Mouse (Mus musculus) intestine, embryonic 14.5 days (tissue): ENCODE results near the gene Abhd17a. TPM values are rescaled to one million over a fixed set of nuclear protein-coding genes. Genes with fewer than 3 reads are reported as not detected.

ENCODE experiments used
- ATAC-seq: fragments of 200-750 bp; cut with Nextera tagmentation; replicated peaks from 2 replicates; pipeline ENCODE4 v1.8.0; 2017; ENCODE audit warnings: low read depth, moderate number of reproducible peaks, moderate TSS enrichment, moderate library complexity; ENCODE audit not compliant: low FRiP score, low TSS enrichment
- DNase-seq: peaks from one replicate; pipeline ENCODE4 v3.0.0-alpha.2; 2018; ENCODE audit warnings: low spot score
- H3K27ac ChIP-seq: fragments of 300-500 bp; sonication (generic); 2 replicates; pipeline ENCODE4 v1.5.1; 2014; ENCODE audit warnings: low read depth, mild to moderate bottlenecking, control low read depth
- H3K27me3 ChIP-seq: fragments of 300-500 bp; sonication (generic); replicated peaks from 2 replicates; pipeline ENCODE4 v1.6.1; 2014; ENCODE audit warnings: low read length, control low read depth; ENCODE audit not compliant: control insufficient read depth, insufficient read depth
- H3K36me3 ChIP-seq: fragments of 300-500 bp; sonication (generic); 2 replicates; pipeline ENCODE4 v1.6.1; 2014; ENCODE audit warnings: low read length, control low read depth; ENCODE audit not compliant: control insufficient read depth, insufficient read depth
- H3K4me1 ChIP-seq: fragments of 300-500 bp; sonication (generic); replicated peaks from 2 replicates; pipeline ENCODE4 v1.6.1; 2014; ENCODE audit warnings: low read length, control low read depth, mixed read lengths; ENCODE audit not compliant: control insufficient read depth, insufficient read depth
- H3K4me2 ChIP-seq: fragments of 300-500 bp; sonication (generic); 2 replicates; pipeline ENCODE4 v1.6.1; 2014; ENCODE audit warnings: low read length
- H3K4me3 ChIP-seq: fragments of 300-500 bp; sonication (generic); 2 replicates; pipeline ENCODE4 v1.5.1; 2014; ENCODE audit warnings: low read depth, low read length, control low read depth, mixed read lengths
- H3K9ac ChIP-seq: fragments of 300-500 bp; sonication (generic); 2 replicates; pipeline ENCODE4 v1.6.1; 2014; ENCODE audit warnings: mild to moderate bottlenecking, low read length
- H3K9me3 ChIP-seq: fragments of 300-500 bp; sonication (generic); 2 replicates; pipeline ENCODE4 v1.6.1; 2016; ENCODE audit warnings: low read length, control low read depth; ENCODE audit not compliant: control insufficient read depth
- WGBS: fragments of 180-500 bp; shearing (Covaris S2); extraction: QIAGEN DNeasy Blood & Tissue Kit; methylation state at CpG from one replicate; pipeline ENCODE4 v1.1.7; 2014; 5-methylcytosine and 5-hydroxymethylcytosine counted together
- polyA plus RNA-seq: library from polyadenylated mRNA; unstranded; fragments of >200 nt; fragmentation: Nextera tagmentation; extraction: Ambion mirVana; gene quantifications from 2 replicates; pipeline ENCODE4 v1.2.1, GENCODE M21; 2014

Abhd17a gene
- polyA plus RNA-seq, 1 experiment from 2014 or later, result 114 TPM

GRCm38 (mm10) chr10:80621940-80622660, 32.0 kb upstream of the Abhd17a start:
- Histone ChIP-seq H3K27me3 (no peaks in the 10 kb centered on the region), H3K27ac (peak overlapping the region; percentile 95), H3K9me3 (no peaks in the 10 kb centered on the region), H3K9ac (peak overlapping the region; percentile 78), H3K4me2 (peak overlapping the region; percentile 86), H3K36me3 (no peaks in the 10 kb centered on the region), H3K4me1 (peaks cover 15% of the 10 kb centered on the region), H3K4me3 (peak overlapping the region; percentile 82)
- under 1% methylated on average over 64 of the region's 64 CpGs for WGBS
- ATAC-seq (peak; percentile 94), DNase-seq (peak; percentile 100)

GRCm38 (mm10) chr10:80621690-80621939, 31.5 kb upstream of the Abhd17a start:
- Histone ChIP-seq H3K9me3 (no peaks in the 10 kb centered on the region), H3K36me3 (0 out of 2 replicates have a peak, but pooled peaks cover under 1% of the 10 kb centered on the region), H3K4me3 (peak overlapping the region; percentile 82), H3K27ac (peak overlapping the region; percentile 95), H3K4me1 (peaks cover 15% of the 10 kb centered on the region), H3K27me3 (no peaks in the 10 kb centered on the region), H3K9ac (peak overlapping the region; percentile 52), H3K4me2 (peak overlapping the region; percentile 86)
- ATAC-seq (no peak), DNase-seq (no peak)
- under 1% methylated on average over 9 of the region's 9 CpGs for WGBS

DNA sequence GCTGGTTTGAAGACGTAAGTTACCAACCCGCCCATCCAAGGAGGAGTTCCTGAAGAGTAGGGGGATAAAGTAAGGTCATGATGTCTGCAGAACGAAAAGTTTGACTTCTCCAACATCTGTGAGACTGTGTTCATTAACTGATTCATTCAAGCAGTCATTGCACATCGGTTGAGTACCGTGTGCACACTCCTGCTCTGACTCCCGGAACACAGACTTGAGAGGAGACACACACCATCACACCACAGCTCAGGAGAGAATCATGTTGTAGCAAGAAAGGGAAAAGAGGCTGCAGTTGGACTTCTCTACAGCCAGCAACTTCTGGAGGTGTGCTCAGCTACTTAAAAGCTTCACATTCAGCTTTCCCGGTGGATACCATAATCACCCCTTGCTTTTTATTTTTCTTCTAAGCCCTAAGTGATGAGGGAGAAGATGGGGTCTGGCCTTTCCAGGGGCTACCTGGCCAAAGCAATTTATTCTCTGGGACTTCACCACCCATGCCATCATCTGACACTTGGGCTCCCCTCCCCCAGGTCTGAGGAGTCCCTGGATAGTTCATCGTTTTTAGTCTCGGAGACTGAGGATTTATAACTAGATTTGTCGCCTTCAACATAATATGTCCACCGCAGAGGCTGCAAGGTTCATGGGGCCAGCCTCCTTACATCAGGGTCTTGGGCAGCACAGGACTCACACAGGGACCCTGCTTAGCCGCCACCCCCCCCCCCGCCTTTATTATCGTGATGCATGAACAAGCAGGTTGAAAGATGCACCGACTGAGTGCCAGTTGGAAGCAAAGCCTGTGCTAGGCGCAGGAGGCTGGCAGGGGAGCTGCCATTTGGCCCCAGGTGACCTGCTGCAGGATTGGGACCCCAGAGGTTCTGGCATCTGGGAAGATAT, 30.9 kb upstream of the Abhd17a start:
- 56% methylated on average over 16 of the region's 16 CpGs for WGBS

GRCm38 (mm10) chr10:80620365-80620764, 30.2 kb upstream of the Abhd17a start:
- 84% methylated on average over 9 of the region's 9 CpGs for WGBS
- H3K4me2 ChIP-seq, result no peak overlapping the region

More for the DNA sequence above, 30.9 kb upstream of the Abhd17a start:
- Histone ChIP-seq H3K9me3 (no peaks in the 10 kb centered on the region), H3K36me3 (peaks cover 6% of the 10 kb centered on the region; the same call in 1 of the 2 replicates), H3K27me3 (no peaks in the 10 kb centered on the region), H3K27ac (peak overlapping the region; percentile 95), H3K4me1 (peaks cover 15% of the 10 kb centered on the region), H3K4me2 (peak overlapping the region; percentile 86), H3K4me3 (peak overlapping the region; percentile 82), H3K9ac (peak overlapping the region; percentile 52)
- DNase-seq (no peak), ATAC-seq (no peak)

GRCm38 (mm10) chr10:80619465-80620244, 29.5 kb upstream of the Abhd17a start:
- DNase-seq (no peak), ATAC-seq (no peak)
- 38% methylated on average over 8 of the region's 8 CpGs for WGBS
- H3K36me3 ChIP-seq, result peaks cover 20% of the 10 kb centered on the region
- peaks cover 13% of the 10 kb centered on the region for H3K4me1 ChIP-seq
- H3K4me3 ChIP-seq, result no peak overlapping the region
- H3K9ac ChIP-seq, result no peak overlapping the region
- no peaks in the 10 kb centered on the region for H3K9me3 ChIP-seq
- no peak overlapping the region for H3K27ac ChIP-seq
- no peaks in the 10 kb centered on the region for H3K27me3 ChIP-seq
- H3K4me2 ChIP-seq, result no peak overlapping the region

More at GRCm38 (mm10) chr10:80620365-80620764, 30.2 kb upstream of the Abhd17a start:
- Histone ChIP-seq H3K9ac (no peak overlapping the region), H3K36me3 (peaks cover 13% of the 10 kb centered on the region), H3K27me3 (no peaks in the 10 kb centered on the region), H3K4me3 (no peak overlapping the region), H3K9me3 (no peaks in the 10 kb centered on the region), H3K27ac (no peak overlapping the region), H3K4me1 (peaks cover 15% of the 10 kb centered on the region)
- ATAC-seq (no peak), DNase-seq (no peak)

DNA sequence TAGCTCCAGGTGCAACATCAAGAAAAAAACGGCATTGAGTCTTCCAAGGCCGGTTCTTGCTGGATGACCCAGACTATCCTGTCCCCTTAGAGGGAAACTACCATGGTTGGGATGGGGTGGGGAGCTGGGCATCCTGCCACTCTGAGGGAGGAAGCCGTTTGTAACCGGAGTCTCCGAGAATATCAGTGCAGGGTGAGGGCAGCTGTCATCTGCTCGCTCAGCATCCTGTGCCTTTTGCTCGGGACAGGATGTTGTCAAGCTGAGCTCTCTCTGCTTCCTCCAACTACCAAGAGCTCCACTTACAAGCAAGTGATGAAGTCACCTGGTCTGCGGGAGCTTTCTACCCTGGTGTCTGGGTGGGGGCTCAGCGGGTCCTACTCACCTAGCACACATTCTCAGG, 28.0 kb upstream of the Abhd17a start:
- Histone ChIP-seq H3K9me3 (no peaks in the 10 kb centered on the region), H3K27me3 (no peaks in the 10 kb centered on the region), H3K27ac (no peak overlapping the region), H3K4me2 (no peak overlapping the region), H3K36me3 (peaks cover 28% of the 10 kb centered on the region), H3K4me1 (peaks cover 4% of the 10 kb centered on the region; the same call in 1 of the 2 replicates), H3K9ac (no peak overlapping the region), H3K4me3 (no peak overlapping the region)
- ATAC-seq (no peak), DNase-seq (no peak)
- WGBS, result 61% methylated on average over 9 of the region's 9 CpGs

GRCm38 (mm10) chr10:80614351-80614750, 24.2 kb upstream of the Abhd17a start:
- 90% methylated on average over 6 of the region's 6 CpGs for WGBS

DNA sequence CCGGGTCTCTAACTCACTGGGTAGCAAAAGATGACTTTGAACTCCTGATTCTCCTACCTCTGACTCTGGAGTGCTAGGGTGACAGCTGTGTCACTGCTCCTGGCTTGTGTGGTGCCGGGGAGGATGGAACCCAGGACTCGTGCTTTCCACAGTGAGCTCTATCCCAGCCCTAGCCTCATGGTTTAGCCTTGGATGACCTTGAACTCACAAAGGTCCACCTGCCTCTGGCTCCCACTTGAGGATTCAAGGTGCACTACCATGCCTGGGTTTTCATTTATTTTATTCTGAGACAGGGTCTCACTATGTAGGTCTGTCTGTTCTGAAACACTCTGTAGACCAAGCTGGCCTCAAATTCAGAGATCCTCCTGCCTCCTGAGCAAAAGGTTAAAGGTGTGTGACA, 23.7 kb upstream of the Abhd17a start:
- WGBS, result 91% methylated on average over 3 of the region's 3 CpGs
- DNase-seq (no peak), ATAC-seq (no peak)
- Histone ChIP-seq H3K27ac (no peak overlapping the region), H3K9me3 (no peaks in the 10 kb centered on the region), H3K4me2 (no peak overlapping the region), H3K4me3 (no peak overlapping the region), H3K4me1 (no peaks in the 10 kb centered on the region), H3K9ac (no peak overlapping the region), H3K36me3 (peaks cover 57% of the 10 kb centered on the region), H3K27me3 (no peaks in the 10 kb centered on the region)

More at GRCm38 (mm10) chr10:80614351-80614750, 24.2 kb upstream of the Abhd17a start:
- H3K4me2 ChIP-seq, result no peak overlapping the region
- DNase-seq (no peak), ATAC-seq (no peak)
- no peak overlapping the region for H3K4me3 ChIP-seq
- no peaks in the 10 kb centered on the region for H3K4me1 ChIP-seq
- H3K36me3 ChIP-seq, result peaks cover 52% of the 10 kb centered on the region
- H3K9ac ChIP-seq, result no peak overlapping the region
- H3K27me3 ChIP-seq, result no peaks in the 10 kb centered on the region
- H3K27ac ChIP-seq, result no peak overlapping the region
- H3K9me3 ChIP-seq, result no peaks in the 10 kb centered on the region
